Mouse (Mus musculus): ENCODE results near the gene Syt2. TPM values are rescaled to one million over a fixed set of nuclear protein-coding genes. Genes with fewer than 3 reads are reported as not detected.

Syt2 gene
- polyA plus RNA-seq, 1 experiment: 0.01 TPM

- Histone ChIP-seq H3K4me3 (replicated peaks) (no peak overlapping the region), H3K27me3 (ENCODE audit: control insufficient read depth) (no peaks in the 10 kb centered on the region), H3K36me3 (ENCODE audit: control insufficient read depth) (peaks cover 8% of the 10 kb centered on the region), H3K9me3 (ENCODE audit: control insufficient read depth, low read length) (no peaks in the 10 kb centered on the region), H3K4me1 (ENCODE audit: control insufficient read depth) (no peaks in the 10 kb centered on the region)
- TF ChIP-seq GATA1 (IDR thresholded peaks at IDR 0.05; ENCODE audit: low read length): no peak
- TF ChIP-seq TAL1 (IDR thresholded peaks at IDR 0.05; ENCODE audit: low read length): no peak
Measured at GRCm38 (mm10) chr1:134756190-134756873, 109.9 kb downstream of the Syt2 start.

- Histone ChIP-seq H3K36me3 (ENCODE audit: control insufficient read depth) (peaks cover 8% of the 10 kb centered on the region), H3K4me3 (replicated peaks) (no peak overlapping the region), H3K4me1 (ENCODE audit: control insufficient read depth) (peaks cover 2% of the 10 kb centered on the region; the same call in 1 of the 2 replicates), H3K9me3 (ENCODE audit: control insufficient read depth, low read length) (no peaks in the 10 kb centered on the region), H3K27me3 (ENCODE audit: control insufficient read depth) (no peaks in the 10 kb centered on the region)
- TF ChIP-seq TAL1 (IDR thresholded peaks at IDR 0.05; ENCODE audit: low read length) (no peak), GATA1 (IDR thresholded peaks at IDR 0.05; ENCODE audit: low read length) (no peak)
Measured at GRCm38 (mm10) chr1:134757230-134757629, 110.8 kb downstream of the Syt2 start.

GRCm38 (mm10) chr1:134759133-134759532 is 112.7 kb downstream of the Syt2 start:
- H3K36me3 ChIP-seq (ENCODE audit: control insufficient read depth): peaks cover 8% of the 10 kb centered on the region
- H3K4me3 ChIP-seq (replicated peaks): no peak overlapping the region
- no peak for TF ChIP-seq TAL1 (IDR thresholded peaks at IDR 0.05; ENCODE audit: low read length)
- no peak for TF ChIP-seq GATA1 (IDR thresholded peaks at IDR 0.05; ENCODE audit: low read length)
- no peaks in the 10 kb centered on the region for H3K27me3 ChIP-seq (ENCODE audit: control insufficient read depth)
- H3K4me1 ChIP-seq (ENCODE audit: control insufficient read depth): peaks cover 2% of the 10 kb centered on the region; the same call in 1 of the 2 replicates
- no peaks in the 10 kb centered on the region for H3K9me3 ChIP-seq (ENCODE audit: control insufficient read depth, low read length)

- Histone ChIP-seq H3K4me1 (ENCODE audit: control insufficient read depth) (peaks cover 2% of the 10 kb centered on the region; the same call in 1 of the 2 replicates), H3K27me3 (ENCODE audit: control insufficient read depth) (no peaks in the 10 kb centered on the region), H3K36me3 (ENCODE audit: control insufficient read depth) (peaks cover 8% of the 10 kb centered on the region), H3K4me3 (replicated peaks) (no peak overlapping the region), H3K9me3 (ENCODE audit: control insufficient read depth, low read length) (no peaks in the 10 kb centered on the region)
- TF ChIP-seq GATA1 (IDR thresholded peaks at IDR 0.05; ENCODE audit: low read length) (no peak), TAL1 (IDR thresholded peaks at IDR 0.05; ENCODE audit: low read length) (no peak)
Measured at GRCm38 (mm10) chr1:134760642-134761041, 114.2 kb downstream of the Syt2 start.

GRCm38 (mm10) chr1:134761534-134761933 is 115.1 kb downstream of the Syt2 start:
- TF ChIP-seq TAL1 (IDR thresholded peaks at IDR 0.05; ENCODE audit: low read length) (no peak), GATA1 (IDR thresholded peaks at IDR 0.05; ENCODE audit: low read length) (no peak)
- no peaks in the 10 kb centered on the region for H3K9me3 ChIP-seq (ENCODE audit: control insufficient read depth, low read length)
- H3K27me3 ChIP-seq (ENCODE audit: control insufficient read depth): no peaks in the 10 kb centered on the region
- H3K4me1 ChIP-seq (ENCODE audit: control insufficient read depth): peaks cover 2% of the 10 kb centered on the region; the same call in 1 of the 2 replicates
- H3K4me3 ChIP-seq (replicated peaks): no peak overlapping the region
- peaks cover 8% of the 10 kb centered on the region for H3K36me3 ChIP-seq (ENCODE audit: control insufficient read depth)

GRCm38 (mm10) chr1:134763250-134763649 is 116.8 kb downstream of the Syt2 start:
- H3K9me3 ChIP-seq (ENCODE audit: control insufficient read depth, low read length): no peaks in the 10 kb centered on the region
- H3K4me3 ChIP-seq (replicated peaks): no peak overlapping the region
- TF ChIP-seq GATA1 (IDR thresholded peaks at IDR 0.05; ENCODE audit: low read length) (no peak), TAL1 (IDR thresholded peaks at IDR 0.05; ENCODE audit: low read length) (no peak)
- no peaks in the 10 kb centered on the region for H3K27me3 ChIP-seq (ENCODE audit: control insufficient read depth)
- peaks cover 2% of the 10 kb centered on the region; the same call in 1 of the 2 replicates for H3K4me1 ChIP-seq (ENCODE audit: control insufficient read depth)
- peaks cover 15% of the 10 kb centered on the region for H3K36me3 ChIP-seq (ENCODE audit: control insufficient read depth)

- peaks cover 2% of the 10 kb centered on the region; the same call in 1 of the 2 replicates for H3K4me1 ChIP-seq (ENCODE audit: control insufficient read depth)
- no peak for TF ChIP-seq TAL1 (IDR thresholded peaks at IDR 0.05; ENCODE audit: low read length)
- TF ChIP-seq GATA1 (IDR thresholded peaks at IDR 0.05; ENCODE audit: low read length): no peak
- peaks cover 16% of the 10 kb centered on the region for H3K36me3 ChIP-seq (ENCODE audit: control insufficient read depth)
- H3K9me3 ChIP-seq (ENCODE audit: control insufficient read depth, low read length): no peaks in the 10 kb centered on the region
- H3K4me3 ChIP-seq (replicated peaks): no peak overlapping the region
- no peaks in the 10 kb centered on the region for H3K27me3 ChIP-seq (ENCODE audit: control insufficient read depth)
Measured at GRCm38 (mm10) chr1:134763776-134764438, 117.4 kb downstream of the Syt2 start.

GRCm38 (mm10) chr1:134764831-134765458 is 118.5 kb downstream of the Syt2 start:
- H3K4me1 ChIP-seq (ENCODE audit: control insufficient read depth): peaks cover 2% of the 10 kb centered on the region; the same call in 1 of the 2 replicates
- TF ChIP-seq TAL1 (IDR thresholded peaks at IDR 0.05; ENCODE audit: low read length) (no peak), GATA1 (IDR thresholded peaks at IDR 0.05; ENCODE audit: low read length) (no peak)
- H3K9me3 ChIP-seq (ENCODE audit: control insufficient read depth, low read length): no peaks in the 10 kb centered on the region
- no peaks in the 10 kb centered on the region for H3K27me3 ChIP-seq (ENCODE audit: control insufficient read depth)
- peaks cover 10% of the 10 kb centered on the region for H3K36me3 ChIP-seq (ENCODE audit: control insufficient read depth)
- H3K4me3 ChIP-seq (replicated peaks): no peak overlapping the region

- H3K4me1 ChIP-seq (ENCODE audit: control insufficient read depth): peaks cover 2% of the 10 kb centered on the region; the same call in 1 of the 2 replicates
- H3K36me3 ChIP-seq (ENCODE audit: control insufficient read depth): peaks cover 9% of the 10 kb centered on the region
- TF ChIP-seq TAL1 (IDR thresholded peaks at IDR 0.05; ENCODE audit: low read length) (no peak), GATA1 (IDR thresholded peaks at IDR 0.05; ENCODE audit: low read length) (no peak)
- H3K9me3 ChIP-seq (ENCODE audit: control insufficient read depth, low read length): no peaks in the 10 kb centered on the region
- H3K4me3 ChIP-seq (replicated peaks): no peak overlapping the region
- no peaks in the 10 kb centered on the region for H3K27me3 ChIP-seq (ENCODE audit: control insufficient read depth)
Measured at GRCm38 (mm10) chr1:134766448-134766847, 120.0 kb downstream of the Syt2 start.

All from erythroblast, embryonic 14.5 days (primary cell).